13 mouse cellular contexts compared by ENCODE assay signal in genomic region chr4:47112560-47112959, GRCm38 (mm10). TPM values are rescaled to one million over a fixed set of nuclear protein-coding genes. Genes with fewer than 3 reads are reported as not detected.
A peak's percentile ranks its signal among the peaks of the same experiment; 100 is the strongest.
DNase-seq lines count a peak whose midpoint lies in the region; ATAC-seq and TF ChIP-seq lines count a peak whose summit lies in the region.
"Had no signal": no experiment of that assay in that cellular context is flagged by ENCODE, and none has a peak within 500 bp of the region (broad histone marks: within the 10 kb centered on the region; RNA-seq: fewer than 3 reads in every experiment).

No protein-coding gene starts in this region.

- ATAC-seq in forebrain, embryonic 14.5 days: no peak
- ATAC-seq in liver, embryonic 12.5 days: no peak
- ATAC-seq: CD4-positive, CD25-positive, alpha-beta regulatory T cell, adult 4 months; intestine, postnatal 0 days had no signal

- no peak overlapping the region for H3K4me2 ChIP-seq in forebrain, embryonic 14.5 days (ENCODE audit: low read length)
- H3K4me2 ChIP-seq in liver, embryonic 12.5 days: no peak overlapping the region
- H3K4me2 ChIP-seq: lung, embryonic 15.5 days had no signal

- peaks cover 30% of the 10 kb centered on the region for H3K4me1 ChIP-seq in heart, embryonic 10.5 days
- H3K4me1 ChIP-seq in forebrain, embryonic 14.5 days (ENCODE audit: control insufficient read depth, insufficient read depth, low read length): no peaks in the 10 kb centered on the region
- no peaks in the 10 kb centered on the region for H3K4me1 ChIP-seq in liver, embryonic 12.5 days
- H3K4me1 ChIP-seq: lung, embryonic 15.5 days had no signal

- H3K9ac ChIP-seq in forebrain, embryonic 14.5 days (ENCODE audit: low read length): no peak overlapping the region
- no peak overlapping the region for H3K9ac ChIP-seq in liver, embryonic 12.5 days
- H3K9ac ChIP-seq: lung, embryonic 15.5 days had no signal

- no peaks in the 10 kb centered on the region for H3K9me3 ChIP-seq in heart, embryonic 10.5 days
- no peaks in the 10 kb centered on the region for H3K9me3 ChIP-seq in forebrain, embryonic 14.5 days (replicated peaks; ENCODE audit: control insufficient read depth, low read length)
- no peaks in the 10 kb centered on the region for H3K9me3 ChIP-seq in liver, embryonic 12.5 days (replicated peaks)
- H3K9me3 ChIP-seq: lung, embryonic 15.5 days had no signal

- no peak for TF ChIP-seq POLR2A in brain, embryonic 14.5 days (IDR thresholded peaks at IDR 0.05; ENCODE audit: borderline replicate concordance, extremely low read depth, insufficient read depth, insufficient read length, poor library complexity, severe bottlenecking)

- peak; percentile 73 for DNase-seq in heart, embryonic 10.5 days (ENCODE audit: low spot score)
- no peak for DNase-seq in heart, adult 11 months
- DNase-seq in left cerebral cortex, postnatal 14 days (ENCODE audit: low spot score in 2 of 2): peak; percentile 37 to 58
- DNase-seq in left cerebral cortex, postnatal 4 days: no peak
- peak; percentile 40 for DNase-seq in brain, embryonic 14.5 days (ENCODE audit: low read depth)
- DNase-seq in forebrain, embryonic 14.5 days (ENCODE audit: low spot score): peak; percentile 20
- DNase-seq: adrenal gland, postnatal 25 days; gastrocnemius, postnatal 14 days; kidney, postnatal 14 days had no signal

- no peak overlapping the region for H3K27ac ChIP-seq in heart, embryonic 10.5 days
- H3K27ac ChIP-seq in forebrain, embryonic 14.5 days (ENCODE audit: low read depth, low read length): no peak overlapping the region
- no peak overlapping the region for H3K27ac ChIP-seq in liver, embryonic 12.5 days
- H3K27ac ChIP-seq: lung, embryonic 15.5 days had no signal

- no peak for TF ChIP-seq CTCF in brain, embryonic 14.5 days (IDR thresholded peaks at IDR 0.05; ENCODE audit: borderline replicate concordance, extremely low read depth, insufficient read depth, insufficient read length)

- no peak overlapping the region for H3K4me3 ChIP-seq in heart, embryonic 10.5 days
- H3K4me3 ChIP-seq in forebrain, embryonic 14.5 days (ENCODE audit: low read depth, low read length): no peak overlapping the region
- no peak overlapping the region for H3K4me3 ChIP-seq in liver, embryonic 12.5 days
- H3K4me3 ChIP-seq: lung, embryonic 15.5 days had no signal

- H3K36me3 ChIP-seq in heart, embryonic 10.5 days: no peaks in the 10 kb centered on the region; the same call in 1 of the 2 replicates
- no peaks in the 10 kb centered on the region for H3K36me3 ChIP-seq in forebrain, embryonic 14.5 days (ENCODE audit: control insufficient read depth, insufficient read depth, low read length)
- no peaks in the 10 kb centered on the region for H3K36me3 ChIP-seq in liver, embryonic 12.5 days
- H3K36me3 ChIP-seq: lung, embryonic 15.5 days had no signal

- 53% methylated on average over 9 of the region's 9 CpGs for WGBS in heart, embryonic 10.5 days
- WGBS in forebrain, embryonic 14.5 days: 82% methylated on average over 9 of the region's 9 CpGs
- WGBS in liver, embryonic 12.5 days (ENCODE audit: insufficient replicate concordance): 62% methylated on average over 9 of the region's 9 CpGs

- H3K27me3 ChIP-seq in heart, embryonic 10.5 days (ENCODE audit: insufficient read depth, poor library complexity, severe bottlenecking): no peaks in the 10 kb centered on the region
- H3K27me3 ChIP-seq in forebrain, embryonic 14.5 days (replicated peaks; ENCODE audit: control insufficient read depth, insufficient read depth, low read length): no peaks in the 10 kb centered on the region
- H3K27me3 ChIP-seq in liver, embryonic 12.5 days (replicated peaks): no peaks in the 10 kb centered on the region
- H3K27me3 ChIP-seq: lung, embryonic 15.5 days had no signal

- intact Hi-C loops in left cerebral cortex, postnatal 14 days (cut with DNase I): no loop called here
- intact Hi-C loops in left cerebral cortex, postnatal 4 days (cut with DNase I): no loop called here

RNA-seq across cellular contexts. Expression of gene Galnt12, which starts 20.9 kb away (rescaled TPM):
- 1.3 and 2.2 TPM in 2 replicates for polyA plus RNA-seq in heart, embryonic 10.5 days (2016; fragmentation: Nextera tagmentation; extraction: Ambion mirVana)
- 1 to 10 TPM in 1 of 2 experiments, under 1 TPM in 1; 0.85 to 1.3 TPM for total RNA-seq in left cerebral cortex, postnatal 14 days (2021)
- total RNA-seq in left cerebral cortex, postnatal 4 days (2021): 1 to 10 TPM; 1.0 to 1.3 TPM
- 1.5 and 2.1 TPM in 2 replicates for polyA plus RNA-seq in brain, embryonic 14.5 days (2012; rRNA removed)
- polyA plus RNA-seq in forebrain, embryonic 14.5 days (2014; fragmentation: Nextera tagmentation; extraction: Ambion mirVana): 0.62 and 1.3 TPM in 2 replicates
- polyA plus RNA-seq in liver, embryonic 12.5 days (2016; fragmentation: Nextera tagmentation; extraction: Ambion mirVana): 0.63 and 0.68 TPM in 2 replicates

RNA-seq across cellular contexts. Expression of gene Anks6, which starts 55.3 kb away (rescaled TPM):
- 1.8 and 2.0 TPM in 2 replicates for polyA plus RNA-seq in heart, embryonic 10.5 days (2016; fragmentation: Nextera tagmentation; extraction: Ambion mirVana)
- total RNA-seq in left cerebral cortex, postnatal 14 days (2021): 10 to 100 TPM; 18.4 to 22.6 TPM
- 10 to 100 TPM; 23.9 to 24.5 TPM for total RNA-seq in left cerebral cortex, postnatal 4 days (2021)
- polyA plus RNA-seq in brain, embryonic 14.5 days (2012; rRNA removed): 17.2 and 17.3 TPM in 2 replicates
- 2.2 and 3.2 TPM in 2 replicates for polyA plus RNA-seq in forebrain, embryonic 14.5 days (2014; fragmentation: Nextera tagmentation; extraction: Ambion mirVana)
- 0.39 and 0.69 TPM in 2 replicates for polyA plus RNA-seq in liver, embryonic 12.5 days (2016; fragmentation: Nextera tagmentation; extraction: Ambion mirVana)
- polyA plus RNA-seq: CD4-positive, CD25-positive, alpha-beta regulatory T cell, adult 4 months had no signal

Comparison
In these comparisons a context has a peak if more than half of its experiments do, and no peak if none do; other contexts are left out.
1. DNase-seq: peak in heart, embryonic 10.5 days (single experiment), left cerebral cortex, postnatal 14 days (2 of 2), brain, embryonic 14.5 days (single experiment) and forebrain, embryonic 14.5 days (single experiment); none in heart, adult 11 months (single experiment) and left cerebral cortex, postnatal 4 days (single experiment).